Mouse (Mus musculus): ENCODE data around the gene Cyp2d22. TPM values are rescaled to one million over a fixed set of nuclear protein-coding genes. Genes with fewer than 3 reads are reported as not detected.
A peak's percentile ranks its signal among the peaks of the same experiment; 100 is the strongest.

Gene Cyp2d22
- total RNA-seq, 2 experiments from 2014 or later = 15.0 to 17.1 TPM

GRCm38 (mm10) chr15:82346580-82347302 lies 33.3 kb downstream of the Cyp2d22 start:
- no peak for DNase-seq

- peak; percentile 98 for DNase-seq
Observed at GRCm38 (mm10) chr15:82345820-82346470, 34.1 kb downstream of the Cyp2d22 start.

GRCm38 (mm10) chr15:82344971-82345370 lies 35.1 kb downstream of the Cyp2d22 start:
- no peak for DNase-seq

GRCm38 (mm10) chr15:82343368-82344287 lies 36.4 kb downstream of the Cyp2d22 start:
- DNase-seq = no peak

GRCm38 (mm10) chr15:82342543-82342935 lies 37.5 kb downstream of the Cyp2d22 start:
- no peak for DNase-seq

- no peak for DNase-seq
Observed at GRCm38 (mm10) chr15:82341675-82342542, 38.2 kb downstream of the Cyp2d22 start.

GRCm38 (mm10) chr15:82341036-82341501 lies 39.0 kb downstream of the Cyp2d22 start:
- peak; percentile 71 for DNase-seq

GRCm38 (mm10) chr15:82340414-82341035 lies 39.5 kb downstream of the Cyp2d22 start:
- no peak for DNase-seq

- DNase-seq = no peak
Observed at GRCm38 (mm10) chr15:82339634-82340254, 40.3 kb downstream of the Cyp2d22 start.

- no peak for DNase-seq
Observed at GRCm38 (mm10) chr15:82339150-82339549, 40.9 kb downstream of the Cyp2d22 start.

GRCm38 (mm10) chr15:82338593-82339112 lies 41.4 kb downstream of the Cyp2d22 start, which contains the start of the genes Naga, Pheta2 and Smdt1:
Gene Naga, minus strand, starts transcription at chr15:82338925.
Gene Pheta2, plus strand, starts transcription at chr15:82338942.
Gene Smdt1, plus strand, starts transcription at chr15:82338959.
- peak; percentile 98 for DNase-seq

- DNase-seq = no peak
Observed at GRCm38 (mm10) chr15:82337875-82338274, 42.2 kb downstream of the Cyp2d22 start.

GRCm38 (mm10) chr15:82336629-82337028 lies 43.4 kb downstream of the Cyp2d22 start:
- DNase-seq = no peak

- no peak for DNase-seq
Observed at GRCm38 (mm10) chr15:82335194-82335593, 44.9 kb downstream of the Cyp2d22 start.

GRCm38 (mm10) chr15:82325382-82325781 lies 54.7 kb downstream of the Cyp2d22 start:
- no peak for DNase-seq

- DNase-seq = no peak
Observed at GRCm38 (mm10) chr15:82322195-82322594, 57.9 kb downstream of the Cyp2d22 start.

All from heart, postnatal 4 days (tissue).